Mouse (Mus musculus) retina, adult 2 months (tissue): Measurements from ENCODE around the gene Luc7l2.
A peak's percentile ranks its signal among the peaks of the same experiment; 100 is the strongest.

Source experiments
- DNase-seq: peaks from one replicate; pipeline ENCODE4 v3.0.0-alpha.2; 2012; ENCODE audit warnings: low read depth, low spot score

Gene Luc7l2

DNA sequence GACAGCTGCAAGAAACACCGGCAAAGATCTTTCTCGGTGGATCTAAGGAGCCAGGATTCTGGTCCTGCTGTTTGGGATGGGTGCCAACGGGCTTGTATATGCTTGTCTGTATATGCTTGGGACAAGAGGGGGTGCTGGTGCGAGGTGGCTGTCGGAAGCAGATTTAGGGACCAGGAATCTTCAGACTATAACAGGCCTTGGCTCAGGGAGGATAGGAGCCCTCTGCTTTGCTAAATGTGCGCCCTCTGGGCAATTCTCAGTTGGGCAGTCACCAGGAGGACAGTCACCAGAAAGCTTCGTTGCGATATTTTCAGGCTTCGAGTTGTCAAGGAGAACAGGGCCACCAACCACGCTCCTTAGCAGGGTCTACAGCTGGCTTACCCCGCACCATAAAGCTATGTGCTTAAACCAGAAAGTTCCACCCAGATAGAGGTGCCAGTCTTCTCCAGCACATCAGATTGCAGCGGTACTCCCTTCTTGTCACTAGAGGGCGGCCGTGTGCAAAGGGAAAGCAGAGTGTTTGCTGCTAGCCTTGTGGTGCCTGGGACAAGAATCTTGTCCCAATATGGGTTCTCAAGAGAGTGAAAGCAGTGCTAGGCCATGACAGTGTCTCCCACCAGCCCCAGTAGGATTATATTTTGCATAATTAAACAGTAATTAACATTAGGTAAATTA, 99.3 kb downstream of the Luc7l2 start:
- DNase-seq: peak; percentile 38
